Mouse (Mus musculus): Measurements from ENCODE around the gene Pim1. TPM values are rescaled to one million over a fixed set of nuclear protein-coding genes. Genes with fewer than 3 reads are reported as not detected.

The Pim1 gene
- polyA plus RNA-seq, 1 experiment from 2014 or later, result 47.0 TPM

Other genes starting within 250 kb of the Pim1 start
- 200 and 201 TPM in 2 replicates for gene Ppil1, start 226.6 kb upstream of the Pim1 start, polyA plus RNA-seq (2014; fragmentation: Nextera tagmentation; extraction: Ambion mirVana)
- gene BC004004, start 222.0 kb upstream of the Pim1 start, polyA plus RNA-seq (2014; fragmentation: Nextera tagmentation; extraction: Ambion mirVana), result 70.9 and 72.7 TPM in 2 replicates
- 0.32 and 0.51 TPM in 2 replicates for gene Pi16, start 173.1 kb upstream of the Pim1 start, polyA plus RNA-seq (2014; fragmentation: Nextera tagmentation; extraction: Ambion mirVana)
- 147 and 149 TPM in 2 replicates for gene Mtch1, start 142.8 kb upstream of the Pim1 start, polyA plus RNA-seq (2014; fragmentation: Nextera tagmentation; extraction: Ambion mirVana)
- gene Fgd2, start 129.8 kb upstream of the Pim1 start, polyA plus RNA-seq (2014; fragmentation: Nextera tagmentation; extraction: Ambion mirVana), result 6.0 and 6.7 TPM in 2 replicates
- gene Gm17657, start 58.9 kb downstream of the Pim1 start, polyA plus RNA-seq (2014; fragmentation: Nextera tagmentation; extraction: Ambion mirVana), result 0.11 TPM in 1 of 2 replicates, not detected in the other
- gene Tbc1d22b, start 59.0 kb downstream of the Pim1 start, polyA plus RNA-seq (2014; fragmentation: Nextera tagmentation; extraction: Ambion mirVana), result 11.5 and 11.8 TPM in 2 replicates
- 0.42 and 0.52 TPM in 2 replicates for gene Tmem217, start 61.6 kb downstream of the Pim1 start, polyA plus RNA-seq (2014; fragmentation: Nextera tagmentation; extraction: Ambion mirVana)
- gene Rnf8, start 124.0 kb downstream of the Pim1 start, polyA plus RNA-seq (2014; fragmentation: Nextera tagmentation; extraction: Ambion mirVana), result 76.9 and 77.1 TPM in 2 replicates
- 2.0 and 2.6 TPM in 2 replicates for gene Gm28043, start 124.1 kb downstream of the Pim1 start, polyA plus RNA-seq (2014; fragmentation: Nextera tagmentation; extraction: Ambion mirVana)
- gene Cmtr1, start 169.8 kb downstream of the Pim1 start, polyA plus RNA-seq (2014; fragmentation: Nextera tagmentation; extraction: Ambion mirVana), result 126 and 130 TPM in 2 replicates
- gene Ccdc167, start 226.3 kb downstream of the Pim1 start, polyA plus RNA-seq (2014; fragmentation: Nextera tagmentation; extraction: Ambion mirVana), result 15.2 and 15.4 TPM in 2 replicates